ENCODE assay signal across 9 mouse cellular contexts in the genomic region with DNA sequence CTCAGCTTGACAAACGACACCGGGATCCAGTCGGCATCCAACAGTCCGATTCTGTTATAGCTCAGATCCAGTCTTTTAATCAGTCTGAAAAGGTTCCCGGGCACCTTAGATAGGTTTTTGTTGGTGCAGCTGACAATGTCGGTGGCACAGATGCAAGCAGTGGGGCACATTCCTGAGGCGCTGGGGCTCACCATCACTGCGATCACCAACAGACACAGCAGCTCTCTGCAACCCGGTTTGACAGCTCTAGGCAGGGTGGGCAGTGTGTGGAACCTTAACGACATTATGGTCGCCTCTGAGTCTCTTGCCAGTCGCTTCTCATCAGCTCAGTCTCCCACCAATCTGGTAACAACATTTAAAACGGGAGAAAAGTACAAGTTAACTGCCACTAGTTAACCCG. TPM values are rescaled to one million over a fixed set of nuclear protein-coding genes. Genes with fewer than 3 reads are reported as not detected.
DNase-seq lines count a peak whose midpoint lies in the region; ATAC-seq and TF ChIP-seq lines count a peak whose summit lies in the region.
"Had no signal": no experiment of that assay in that cellular context is flagged by ENCODE, and none has a peak within 500 bp of the region (broad histone marks: within the 10 kb centered on the region; RNA-seq: fewer than 3 reads in every experiment).

No protein-coding gene starts in this region.

- no peak for DNase-seq in liver, adult 2 months (ENCODE audit: extremely low read depth, low read depth, low spot score)
- DNase-seq in liver = no peak
- no peak for DNase-seq in forebrain, embryonic 11.5 days (ENCODE audit: low spot score)
- DNase-seq in limb, embryonic 11.5 days (ENCODE audit: low spot score) = peak; percentile 34
- no peak for DNase-seq in layer of hippocampus, postnatal 36 days
- DNase-seq in cerebellum, adult 9-11 months = no peak

- H3K9me3 ChIP-seq in forebrain, embryonic 11.5 days (ENCODE audit: control insufficient read depth, low read length) = no peaks in the 10 kb centered on the region
- H3K9me3 ChIP-seq in limb, embryonic 11.5 days (ENCODE audit: control insufficient read depth, low read length) = no peaks in the 10 kb centered on the region
- no peaks in the 10 kb centered on the region for H3K9me3 ChIP-seq in neural tube, embryonic 14.5 days (ENCODE audit: control insufficient read depth, low read length)

- 43% methylated on average over 14 of the region's 14 CpGs for WGBS in liver, adult 2 months
- WGBS in forebrain, embryonic 11.5 days = 29% methylated on average over 14 of the region's 14 CpGs
- 29% methylated on average over 14 of the region's 14 CpGs for WGBS in limb, embryonic 11.5 days
- 28% methylated on average over 14 of the region's 14 CpGs for WGBS in neural tube, embryonic 14.5 days

- peaks cover 14% of the 10 kb centered on the region; the same call in 1 of the 2 replicates for H3K79me2 ChIP-seq in liver, adult 2 months (ENCODE audit: control insufficient read depth, insufficient read depth, low read length)

- no peaks in the 10 kb centered on the region for H3K27me3 ChIP-seq in liver, adult 2 months (ENCODE audit: control insufficient read depth, insufficient read depth, low read length)
- peaks cover 3% of the 10 kb centered on the region; the same call in 1 of the 2 replicates for H3K27me3 ChIP-seq in forebrain, embryonic 11.5 days (ENCODE audit: control insufficient read depth, insufficient read depth, low read length)
- H3K27me3 ChIP-seq in limb, embryonic 11.5 days (ENCODE audit: control insufficient read depth, insufficient read depth, low read length) = peaks cover 3% of the 10 kb centered on the region; the same call in 1 of the 2 replicates
- no peaks in the 10 kb centered on the region for H3K27me3 ChIP-seq in neural tube, embryonic 14.5 days (ENCODE audit: control insufficient read depth, insufficient read depth, low read length)
- H3K27me3 ChIP-seq: Patski had no signal

- H3K9ac ChIP-seq in liver, adult 2 months (ENCODE audit: low read depth, low read length) = no peak overlapping the region
- no peak overlapping the region for H3K9ac ChIP-seq in forebrain, embryonic 11.5 days (ENCODE audit: low read length)
- H3K9ac ChIP-seq in limb, embryonic 11.5 days (ENCODE audit: low read length) = no peak overlapping the region
- H3K9ac ChIP-seq in neural tube, embryonic 14.5 days (replicated peaks; ENCODE audit: low read depth, low read length) = no peak overlapping the region

- H3K4me3 ChIP-seq in liver, adult 2 months (ENCODE audit: insufficient read depth, low read depth, low read length) = 0 out of 2 replicates have a peak overlapping the region, but pooled peaks have one; percentile 1
- H3K4me3 ChIP-seq in forebrain, embryonic 11.5 days (ENCODE audit: low read depth, low read length) = peak overlapping the region; percentile 75; the same call in 1 of the 2 replicates
- H3K4me3 ChIP-seq in limb, embryonic 11.5 days (ENCODE audit: low read depth, low read length) = peak overlapping the region; percentile 74; the same call in 1 of the 2 replicates
- peak overlapping the region; percentile 70; the same call in 1 of the 2 replicates for H3K4me3 ChIP-seq in neural tube, embryonic 14.5 days (ENCODE audit: low read depth, low read length)

- no peak for ATAC-seq in forebrain, embryonic 11.5 days (replicated peaks; ENCODE audit: low FRiP score)
- ATAC-seq in limb, embryonic 11.5 days (ENCODE audit: insufficient number of reproducible peaks, low FRiP score, low TSS enrichment, low read depth) = no peak
- ATAC-seq in neural tube, embryonic 14.5 days (ENCODE audit: low read depth) = no peak
- ATAC-seq in erythroid progenitor cell, adult 5-6 weeks (replicated peaks; ENCODE audit: low FRiP score, poor library complexity, severe bottlenecking) = no peak

- no peak overlapping the region for H3K27ac ChIP-seq in liver, adult 2 months (replicated peaks; ENCODE audit: insufficient read depth, low read depth, low read length)
- no peak overlapping the region for H3K27ac ChIP-seq in forebrain, embryonic 11.5 days (ENCODE audit: low read depth, low read length)
- H3K27ac ChIP-seq in limb, embryonic 11.5 days (replicated peaks; ENCODE audit: low read depth, low read length) = no peak overlapping the region
- no peak overlapping the region for H3K27ac ChIP-seq in neural tube, embryonic 14.5 days (ENCODE audit: low read depth, low read length)

- no peak for TF ChIP-seq POLR2A in liver, adult 2 months (IDR thresholded peaks at IDR 0.05; ENCODE audit: extremely low read depth, insufficient read depth, low read length)

- peak overlapping the region; percentile 90 for H3K4me2 ChIP-seq in forebrain, embryonic 11.5 days (ENCODE audit: low read depth, low read length, severe bottlenecking)
- H3K4me2 ChIP-seq in limb, embryonic 11.5 days (ENCODE audit: low read depth, severe bottlenecking) = peak overlapping the region; percentile 93
- H3K4me2 ChIP-seq in neural tube, embryonic 14.5 days (ENCODE audit: low read depth, low read length) = peak overlapping the region; percentile 78

- no peak for TF ChIP-seq CTCF in liver, adult 2 months (IDR thresholded peaks at IDR 0.05; ENCODE audit: low read depth, low read length)

- H3K36me3 ChIP-seq in liver, adult 2 months (ENCODE audit: control insufficient read depth, insufficient read depth, low read length) = no peaks in the 10 kb centered on the region; the same call in 1 of the 2 replicates
- no peaks in the 10 kb centered on the region for H3K36me3 ChIP-seq in forebrain, embryonic 11.5 days (ENCODE audit: control insufficient read depth, insufficient read depth, low read length)
- H3K36me3 ChIP-seq in limb, embryonic 11.5 days (ENCODE audit: control insufficient read depth, insufficient read depth, low read length) = no peaks in the 10 kb centered on the region
- H3K36me3 ChIP-seq in neural tube, embryonic 14.5 days (ENCODE audit: control insufficient read depth, insufficient read depth, low read length) = no peaks in the 10 kb centered on the region

- 0 out of 2 replicates have a peak, but pooled peaks cover 2% of the 10 kb centered on the region for H3K4me1 ChIP-seq in liver, adult 2 months (ENCODE audit: control insufficient read depth, insufficient read depth, low read length)
- H3K4me1 ChIP-seq in forebrain, embryonic 11.5 days (replicated peaks; ENCODE audit: control insufficient read depth, insufficient read depth, low read length) = no peaks in the 10 kb centered on the region
- peaks cover 2% of the 10 kb centered on the region; the same call in 1 of the 2 replicates for H3K4me1 ChIP-seq in limb, embryonic 11.5 days (ENCODE audit: control insufficient read depth, insufficient read depth, low read length)
- 0 out of 2 replicates have a peak, but pooled peaks cover 4% of the 10 kb centered on the region for H3K4me1 ChIP-seq in neural tube, embryonic 14.5 days (ENCODE audit: control insufficient read depth, insufficient read depth, low read length)

RNA-seq across cellular contexts. Expression of gene Pced1b, which starts 0.7 kb away (rescaled TPM):
- 0.92 and 1.9 TPM in 2 replicates for total RNA-seq in liver, adult 2 months (2014; rRNA removed)
- polyA plus RNA-seq in liver, adult 2 months (2012; rRNA removed) = 4.1 and 5.6 TPM in 2 replicates
- polyA plus RNA-seq in forebrain, embryonic 11.5 days (2014; fragmentation: Nextera tagmentation; extraction: Ambion mirVana) = 3.9 and 5.1 TPM in 2 replicates
- polyA plus RNA-seq in limb, embryonic 11.5 days (2014; fragmentation: Nextera tagmentation; extraction: Ambion mirVana) = 4.2 and 7.3 TPM in 2 replicates
- 5.5 and 6.7 TPM in 2 replicates for polyA plus RNA-seq in neural tube, embryonic 14.5 days (2014; fragmentation: Nextera tagmentation; extraction: Ambion mirVana)
- total RNA-seq in erythroid progenitor cell, adult 5-6 weeks (2015; ENCODE audit: low replicate concordance) = 8.8 and 30.3 TPM in 2 replicates
- total RNA-seq in erythroid progenitor cell, adult 5-6 weeks (2017; ENCODE audit: low replicate concordance) = 2.7 and 7.1 TPM in 2 replicates
- total RNA-seq in layer of hippocampus, postnatal 36 days (2021) = 1 to 10 TPM; 5.5 to 7.7 TPM

RNA-seq across cellular contexts. Expression of gene Amigo2, which starts 0.8 kb away (rescaled TPM):
- total RNA-seq in liver, adult 2 months (2014; rRNA removed) = 6.5 and 7.0 TPM in 2 replicates
- 0.76 and 1.4 TPM in 2 replicates for polyA plus RNA-seq in liver, adult 2 months (2012; rRNA removed)
- 3.4 and 4.3 TPM in 2 replicates for polyA plus RNA-seq in forebrain, embryonic 11.5 days (2014; fragmentation: Nextera tagmentation; extraction: Ambion mirVana)
- 4.0 and 4.4 TPM in 2 replicates for polyA plus RNA-seq in limb, embryonic 11.5 days (2014; fragmentation: Nextera tagmentation; extraction: Ambion mirVana)
- 7.3 and 8.5 TPM in 2 replicates for polyA plus RNA-seq in neural tube, embryonic 14.5 days (2014; fragmentation: Nextera tagmentation; extraction: Ambion mirVana)
- total RNA-seq in erythroid progenitor cell, adult 5-6 weeks (2015; ENCODE audit: low replicate concordance) = not detected in 2 replicates
- 0.39 and 0.45 TPM in 2 replicates for total RNA-seq in erythroid progenitor cell, adult 5-6 weeks (2017; ENCODE audit: low replicate concordance)
- 10 to 100 TPM; 23.3 to 24.4 TPM for total RNA-seq in layer of hippocampus, postnatal 36 days (2021)

Comparison
In these comparisons a context has a peak if more than half of its experiments do, and no peak if none do; other contexts are left out.
1. H3K4me3 ChIP-seq: peak in every context shown above with its lines; median percentile 75 in forebrain, embryonic 11.5 days; 74 in limb, embryonic 11.5 days; 70 in neural tube, embryonic 14.5 days; 1 in liver, adult 2 months.